Mouse (Mus musculus): ENCODE data around the gene Slc10a7.
"Not testable (repeated sequence)": the region's sequence is repeated elsewhere in the genome, so short reads cannot be mapped to it uniquely, and the experiment has no call there.

Slc10a7 gene

GRCm38 (mm10) chr8:78509273-78510031 is at the start of gene Slc10a7:
Slc10a7 (plus strand) TSS chr8:78509346.
- peak; percentile 78 for DNase-seq (ENCODE audit: low spot score)

GRCm38 (mm10) chr8:78463941-78464340 is 45.2 kb upstream of the Slc10a7 start:
- DNase-seq (ENCODE audit: low spot score), result no peak

GRCm38 (mm10) chr8:78467889-78468288 is 41.3 kb upstream of the Slc10a7 start:
- peak; percentile 7 for DNase-seq (ENCODE audit: low spot score)

- no peak for DNase-seq (ENCODE audit: low spot score)
These were observed 31.9 kb upstream of the Slc10a7 start for GRCm38 (mm10) chr8:78477051-78477829.

- no peak for DNase-seq (ENCODE audit: low spot score)
These were observed 19.4 kb upstream of the Slc10a7 start for GRCm38 (mm10) chr8:78489733-78490132.

- no peak for DNase-seq (ENCODE audit: low spot score)
These were observed 16.1 kb upstream of the Slc10a7 start for GRCm38 (mm10) chr8:78493031-78493430.

- not testable (repeated sequence) for DNase-seq (ENCODE audit: low spot score)
These were observed 12.9 kb upstream of the Slc10a7 start for GRCm38 (mm10) chr8:78496273-78496672.

- no peak for DNase-seq (ENCODE audit: low spot score)
These were observed 6.4 kb upstream of the Slc10a7 start for GRCm38 (mm10) chr8:78502706-78503105.

- DNase-seq (ENCODE audit: low spot score), result peak; percentile 58
These were observed 997 bp upstream of the Slc10a7 start for GRCm38 (mm10) chr8:78507979-78508718.

- peak; percentile 82 for DNase-seq (ENCODE audit: low spot score)
These were observed 350 bp upstream of the Slc10a7 start, which contains the start of gene Rbmxl1 for GRCm38 (mm10) chr8:78508719-78509272. Rbmxl1 (minus strand) TSS chr8:78508898.

- peak; percentile 32 for DNase-seq (ENCODE audit: low spot score)
These were observed 948 bp downstream of the Slc10a7 start for GRCm38 (mm10) chr8:78510094-78510493.

- no peak for DNase-seq (ENCODE audit: low spot score)
These were observed 1.8 kb downstream of the Slc10a7 start for GRCm38 (mm10) chr8:78510926-78511325.

- no peak for DNase-seq (ENCODE audit: low spot score)
These were observed 4.0 kb downstream of the Slc10a7 start for GRCm38 (mm10) chr8:78513106-78513505.

- DNase-seq (ENCODE audit: low spot score), result no peak
These were observed 5.6 kb downstream of the Slc10a7 start for GRCm38 (mm10) chr8:78514706-78515105.

GRCm38 (mm10) chr8:78515132-78515531 is 6.0 kb downstream of the Slc10a7 start:
- no peak for DNase-seq (ENCODE audit: low spot score)

GRCm38 (mm10) chr8:78533981-78534380 is 24.8 kb downstream of the Slc10a7 start:
- DNase-seq (ENCODE audit: low spot score), result no peak

GRCm38 (mm10) chr8:78536716-78537115 is 27.6 kb downstream of the Slc10a7 start:
- no peak for DNase-seq (ENCODE audit: low spot score)

- no peak for DNase-seq (ENCODE audit: low spot score)
These were observed 28.6 kb downstream of the Slc10a7 start for GRCm38 (mm10) chr8:78537795-78538194.

- DNase-seq (ENCODE audit: low spot score), result not testable (repeated sequence)
These were observed 33.5 kb downstream of the Slc10a7 start for GRCm38 (mm10) chr8:78542670-78543069.

- no peak for DNase-seq (ENCODE audit: low spot score)
These were observed 34.5 kb downstream of the Slc10a7 start for GRCm38 (mm10) chr8:78543621-78544020.

GRCm38 (mm10) chr8:78544545-78544944 is 35.4 kb downstream of the Slc10a7 start:
- DNase-seq (ENCODE audit: low spot score), result no peak

Data from c-Kit-positive CD71-positive TER-119-positive erythroid progenitor cells, embryonic 14.5 days (primary cell).